Mouse (Mus musculus) kidney, adult 11 months (tissue): ENCODE data around the gene Qrich1.
"Not testable (repeated sequence)": the region's sequence is repeated elsewhere in the genome, so short reads cannot be mapped to it uniquely, and the experiment has no call there.

Experiments
- DNase-seq: peaks from one replicate; pipeline ENCODE4 v3.0.0; 2022

Gene Qrich1

GRCm38 (mm10) chr9:108591462-108591861 is 74.9 kb downstream of the Qrich1 start:
- no peak for DNase-seq

- DNase-seq, result no peak
Measured at GRCm38 (mm10) chr9:108594354-108594753, 77.7 kb downstream of the Qrich1 start.

GRCm38 (mm10) chr9:108596998-108597764 is 80.6 kb downstream of the Qrich1 start, which contains the start of gene P4htm:
TSS of gene P4htm (minus strand) at chr9:108597667.
- peak; percentile 29 for DNase-seq

GRCm38 (mm10) chr9:108599021-108599566 is 82.5 kb downstream of the Qrich1 start:
- DNase-seq, result no peak

- no peak for DNase-seq
Measured at GRCm38 (mm10) chr9:108600011-108600410, 83.4 kb downstream of the Qrich1 start.

GRCm38 (mm10) chr9:108601986-108602385 is 85.4 kb downstream of the Qrich1 start:
- no peak for DNase-seq

GRCm38 (mm10) chr9:108607929-108608328 is 91.3 kb downstream of the Qrich1 start:
- DNase-seq, result not testable (repeated sequence)

GRCm38 (mm10) chr9:108608889-108609288 is 92.3 kb downstream of the Qrich1 start:
- DNase-seq, result no peak
